Mouse (Mus musculus): ENCODE data around the gene Zp2.

- TF ChIP-seq MYOG (IDR thresholded peaks at IDR 0.05; ENCODE audit: control insufficient read depth in 1 of 3, insufficient read depth in 1 of 3, insufficient read length in 2 of 3, low read depth in 2 of 3) (no peak), POLR2A (IDR thresholded peaks at IDR 0.05; ENCODE audit: insufficient read length, low read depth) (no peak), MYOD1 (IDR thresholded peaks at IDR 0.05; ENCODE audit: control insufficient read depth in 1 of 3, insufficient read length in 2 of 3, low read depth in 2 of 3) (no peak), TCF12 (IDR thresholded peaks at IDR 0.05; ENCODE audit: insufficient read depth, poor library complexity, severe bottlenecking) (no peak), CEBPB (IDR thresholded peaks at IDR 0.05; ENCODE audit: insufficient read depth, poor library complexity, severe bottlenecking) (no peak), MAX (IDR thresholded peaks at IDR 0.05; ENCODE audit: low read depth) (no peak), SRF (IDR thresholded peaks at IDR 0.05; ENCODE audit: control insufficient read depth, insufficient read length, low read depth) (no peak), E2F4 (IDR thresholded peaks at IDR 0.05; ENCODE audit: insufficient read depth) (no peak), USF1 (IDR thresholded peaks at IDR 0.05; ENCODE audit: low read depth) (no peak)
Observed at GRCm38 (mm10) chr7:120128951-120129350, 16.1 kb downstream of the Zp2 start.

Measured in myocyte (in vitro differentiated cells).